Mouse (Mus musculus) Patski (cell line): Measurements from ENCODE around the gene Rras. TPM values are rescaled to one million over a fixed set of nuclear protein-coding genes. Genes with fewer than 3 reads are reported as not detected.
A peak's percentile ranks its signal among the peaks of the same experiment; 100 is the strongest.

Experiments used
- ATAC-seq: fragments of 100-300 bp; one replicate; pipeline ENCODE4 v1.8.0; 2021
- CTCF ChIA-PET: fragments of 350-600 bp; sonication (Branson Sonifier 250); formaldehyde crosslinking; loops from one replicate; lab custom pipeline; 2022; ENCODE audit warnings: inconsistent platforms; lab: Charles Lee
- POLR2A ChIA-PET: fragments of 350-600 bp; sonication (Branson Sonifier 250); formaldehyde crosslinking; loops from one replicate; lab custom pipeline; 2022; ENCODE audit warnings: antibody characterized with exemption, inconsistent platforms; lab: Charles Lee
- DNase-seq: peaks from one replicate; pipeline ENCODE4 v3.0.0-alpha.2; 2011; ENCODE audit warnings: low read depth, low spot score
- H3K27me3 ChIP-seq: fragments of 371-371 bp; one replicate; pipeline ENCODE4 v1.5.1; 2021
- CTCF ChIP-seq: fragments of 100-300 bp; IDR thresholded peaks from one replicate; pipeline ENCODE4 v1.5.1; 2021
- in situ Hi-C: fragments of 300-500 bp; cut with MboI; formaldehyde crosslinking; loops from 3 replicates; pipeline ENCODE4 v1.11.1; 2018; ENCODE audit warnings: low pct_unique_long_range_greater_than_20kb, mixed read lengths
- polyA plus RNA-seq: library from polyadenylated mRNA; unstranded; gene quantifications from one replicate; pipeline ENCODE4 v1.2.3, GENCODE M21; 2021

Gene Rras
- polyA plus RNA-seq, 1 experiment from 2014 or later: 78.9 TPM

DNA sequence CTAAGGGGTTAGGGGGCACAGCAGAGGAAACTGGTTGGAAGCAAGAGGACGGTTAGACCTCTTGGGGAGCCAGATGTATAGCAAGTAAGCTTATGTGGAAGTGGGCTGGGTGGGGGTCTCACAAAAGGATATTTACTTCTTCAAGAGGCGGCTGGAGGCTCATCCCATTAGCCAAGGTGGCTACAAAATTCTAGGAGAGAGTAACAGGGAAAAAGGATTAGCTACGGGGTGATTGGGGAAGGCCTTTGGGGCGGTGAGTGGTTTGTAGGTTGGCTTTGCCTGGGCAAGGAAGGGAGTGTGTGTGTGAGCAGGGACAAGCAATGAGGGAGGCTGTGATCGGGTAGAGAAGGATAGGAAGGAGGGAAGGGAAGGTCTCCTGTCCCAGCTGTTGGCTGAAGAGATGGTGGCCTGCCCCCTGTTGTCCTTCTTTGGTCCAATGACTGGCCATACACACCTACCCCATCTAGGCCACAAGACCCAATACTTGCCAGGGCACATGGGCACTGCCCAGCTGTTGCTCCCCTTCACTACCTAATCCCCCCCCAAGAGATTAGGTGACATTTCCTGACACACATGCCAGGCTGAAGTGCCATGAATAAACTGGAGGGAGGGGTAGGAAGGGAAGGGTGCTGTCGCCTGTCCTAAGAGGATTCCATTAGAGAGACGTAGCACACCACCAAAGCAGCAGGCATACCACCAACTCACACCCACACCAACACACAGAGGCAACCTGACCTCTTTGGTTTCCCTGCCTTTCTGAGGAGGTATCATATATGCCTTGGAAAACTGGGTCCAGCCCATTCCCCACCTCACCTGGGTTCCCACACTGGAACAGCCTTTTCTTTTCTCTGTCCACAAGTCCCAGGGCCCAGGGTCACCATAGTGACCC is 33.6 kb upstream of the Rras start:
- CTCF ChIA-PET: interaction anchor here (1.2 to 1.3 kb wide), 3 partner anchors 11 to 33 kb away, joined by 3 to 4 read pairs (median 3); partner anchors contain the start of gene Rras
- POLR2A ChIA-PET: interaction anchor here (1.1 to 1.8 kb wide), 2 partner anchors 13 to 34 kb away, joined by 5 read pairs; partner anchors contain the start of genes Irf3 and Rras
- in situ Hi-C loops: loop anchor here (5.0 kb wide), 1 partner anchor 83 kb away; no protein-coding TSS in a partner anchor

DNA sequence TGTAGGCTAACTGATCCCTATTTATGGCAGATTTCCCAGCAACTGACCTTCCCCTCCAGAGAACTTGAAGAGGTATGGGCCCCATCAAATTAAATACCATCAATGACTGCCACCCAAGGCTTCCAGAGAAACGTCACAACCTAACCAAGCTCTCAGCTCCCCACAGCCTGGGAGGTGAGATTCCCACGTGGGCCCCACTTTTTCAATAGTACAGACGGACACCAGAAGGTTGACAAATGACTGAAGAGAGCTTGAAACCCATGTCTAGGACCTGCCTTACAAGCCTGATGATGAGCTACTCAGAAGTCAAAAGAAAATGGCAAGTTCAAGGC is 33.0 kb upstream of the Rras start:
- no peak for TF ChIP-seq CTCF
- no peaks in the 10 kb centered on the region for H3K27me3 ChIP-seq
- in situ Hi-C loops: loop anchor here (5.0 kb wide), 1 partner anchor 83 kb away; no protein-coding TSS in a partner anchor
- ChIA-PET CTCF (interaction anchor here (1.0 to 1.3 kb wide), 4 partner anchors 12 to 54 kb away, joined by 3 to 4 read pairs (median 3); partner anchors contain the start of gene Rras), POLR2A (interaction anchor here (0.6 to 1.8 kb wide), 4 partner anchors 12 to 205 kb away, joined by 3 to 5 read pairs (median 4); partner anchors contain the start of genes Irf3 and Rras)
- DNase-seq (no peak), ATAC-seq (no peak)

More for the DNA sequence above, 33.6 kb upstream of the Rras start:
- no peak for ATAC-seq
- no peak for TF ChIP-seq CTCF
- no peaks in the 10 kb centered on the region for H3K27me3 ChIP-seq
- no peak for DNase-seq

DNA sequence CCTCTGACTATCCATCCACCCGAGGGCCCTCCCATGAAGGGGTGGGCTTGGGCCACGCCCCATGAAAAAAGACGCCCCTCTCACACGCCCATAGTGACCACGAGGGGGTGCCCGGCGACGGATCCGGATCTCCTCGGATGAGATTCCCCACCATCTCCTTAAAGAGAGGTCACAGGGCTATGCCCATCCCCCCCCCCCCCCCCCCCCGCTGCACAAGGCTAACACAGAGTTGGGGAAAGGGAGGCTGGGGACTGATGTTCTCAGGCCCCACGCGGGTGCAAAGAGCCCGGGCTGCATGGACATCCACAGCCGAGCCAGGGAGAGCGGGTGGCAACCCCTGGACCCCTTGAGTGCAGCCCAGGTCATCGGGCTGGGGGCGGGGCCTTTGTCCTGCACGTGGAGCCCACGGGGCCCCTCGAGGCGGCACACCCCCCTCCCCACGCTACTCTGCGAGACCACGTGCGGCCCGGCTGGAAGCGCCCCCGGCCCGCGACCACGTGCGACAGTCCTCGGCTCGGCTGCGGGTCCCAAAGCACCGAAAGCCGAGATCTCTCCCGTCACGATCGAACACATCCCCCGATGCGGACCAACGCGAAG is 32.1 kb upstream of the Rras start:
- H3K27me3 ChIP-seq: no peaks in the 10 kb centered on the region
- no peak for ATAC-seq
- TF ChIP-seq CTCF: no peak
- in situ Hi-C loops: no loop called here
- ChIA-PET CTCF (interaction anchor here (1.0 to 1.7 kb wide), 4 partner anchors 18 to 95 kb away, joined by 3 to 4 read pairs (median 3); partner anchors contain the start of gene Rras), POLR2A (interaction anchor here (0.6 to 1.8 kb wide), 5 partner anchors 14 to 204 kb away, joined by 3 to 5 read pairs (median 3); partner anchors contain the start of gene Rras)
- no peak for DNase-seq

DNA sequence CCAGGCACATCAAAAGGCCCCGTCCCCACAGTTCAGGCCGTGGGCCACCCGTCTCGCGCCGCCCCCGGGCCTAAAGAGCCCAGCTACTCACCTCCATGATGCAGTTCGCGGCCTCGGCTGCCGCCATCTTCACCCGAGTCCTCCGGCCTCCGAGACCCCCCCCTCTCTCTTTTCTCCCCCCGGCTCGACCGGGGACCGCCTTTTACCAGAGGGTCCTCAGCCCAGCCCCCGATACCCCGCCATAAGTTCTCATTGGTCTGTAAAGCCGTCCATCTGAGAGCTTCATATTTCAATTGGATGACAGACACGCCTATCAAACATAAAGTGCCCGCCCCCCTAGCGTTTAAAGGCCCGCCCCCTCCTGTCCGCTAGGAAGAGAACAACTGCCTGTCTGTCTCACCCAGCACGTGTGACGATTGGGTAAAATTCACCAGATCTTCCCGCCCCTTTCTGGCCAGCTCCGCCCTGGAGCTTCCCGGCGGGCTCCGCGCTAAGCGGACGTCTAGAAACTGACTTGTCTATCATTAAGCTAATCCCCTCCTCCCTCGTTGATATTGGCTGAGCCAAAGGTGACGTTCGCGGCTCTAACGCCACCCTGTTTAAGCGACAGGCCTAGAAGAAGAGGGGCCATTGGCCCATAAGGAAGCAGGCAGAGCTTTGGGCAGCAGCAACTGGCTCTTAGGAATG is 31.4 kb upstream of the Rras start, which contains the start of gene Prmt1:
TSS of gene Prmt1 (minus strand) at position 377 of the 687 bp plus-strand sequence.
- POLR2A ChIA-PET: interaction anchor here (0.7 to 1.8 kb wide), 4 partner anchors 14 to 733 kb away, joined by 3 to 5 read pairs (median 4); partner anchors contain the start of gene Rras
- in situ Hi-C loops: no loop called here
- H3K27me3 ChIP-seq: no peaks in the 10 kb centered on the region

DNA sequence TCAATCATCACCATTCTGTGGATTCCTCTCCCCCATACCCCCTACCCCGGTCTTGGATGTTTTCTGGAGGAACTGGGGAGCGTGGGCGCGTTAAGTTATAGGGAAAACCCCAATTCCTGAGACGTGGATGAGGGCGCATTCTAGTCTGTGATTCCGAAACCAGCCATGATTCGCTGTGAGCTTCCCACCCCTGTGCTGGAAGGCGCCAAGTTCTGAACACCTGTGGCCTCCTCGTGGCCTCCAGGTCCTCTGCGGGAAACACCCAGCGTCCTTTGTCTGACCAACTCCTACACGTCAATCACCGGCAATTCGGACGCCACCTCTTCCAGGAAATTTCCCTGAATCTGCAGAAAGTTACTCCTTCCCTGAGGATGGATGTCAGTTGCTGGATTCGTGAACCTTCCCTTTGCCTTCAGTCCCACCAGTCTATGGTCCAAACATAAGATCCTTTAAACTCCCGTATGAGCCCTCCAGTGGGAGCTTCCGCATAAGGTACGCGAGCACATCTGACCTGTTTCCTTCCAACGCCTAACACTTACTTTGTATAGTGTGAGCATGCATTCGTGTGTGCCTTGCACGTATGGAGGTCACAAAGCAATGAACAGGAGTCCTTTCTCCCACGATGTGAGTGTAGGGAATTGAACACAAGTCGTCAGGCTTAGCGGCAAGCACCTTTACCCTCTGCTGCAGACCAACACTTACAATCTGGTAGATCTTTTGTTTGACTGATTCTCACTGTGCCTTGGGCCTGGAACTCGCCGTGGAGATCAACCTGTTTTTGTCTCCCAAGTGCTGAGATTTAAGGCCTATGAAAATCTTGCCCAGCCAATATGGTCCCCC is 30.7 kb upstream of the Rras start:
- CTCF ChIA-PET: interaction anchor here (1.7 kb wide), 1 partner anchor 93 kb away, joined by 4 read pairs; no protein-coding TSS in a partner anchor

More for the DNA sequence above, 31.4 kb upstream of the Rras start, which contains the start of gene Prmt1:
- DNase-seq (peak; percentile 99), ATAC-seq (peak; percentile 87)
- CTCF ChIA-PET: interaction anchor here (1.7 kb wide), 1 partner anchor 94 kb away, joined by 4 read pairs; no protein-coding TSS in a partner anchor
- TF ChIP-seq CTCF: no peak

DNA sequence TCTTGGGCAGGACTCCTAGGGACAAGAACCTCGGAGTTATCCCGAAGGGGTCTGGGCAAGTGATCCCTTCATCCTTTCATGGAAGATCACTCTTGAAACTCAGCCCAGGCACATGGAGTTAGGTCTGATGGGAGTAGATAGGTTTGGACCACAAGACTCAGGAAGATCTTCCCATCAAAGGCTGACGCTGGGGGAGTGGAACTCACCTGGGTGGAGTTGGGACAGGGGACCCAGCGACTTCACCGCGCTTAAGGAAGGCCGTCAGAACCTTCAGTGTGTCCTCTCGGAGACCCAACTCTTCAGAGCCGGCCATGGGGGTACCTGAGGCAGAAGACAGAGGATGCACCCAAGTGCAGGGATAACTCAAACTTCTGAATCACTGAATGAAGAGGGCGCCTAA is 21.1 kb upstream of the Rras start:
- ATAC-seq (no peak), DNase-seq (no peak)
- in situ Hi-C loops: no loop called here
- POLR2A ChIA-PET: interaction anchor here (0.8 to 1.8 kb wide), 3 partner anchors 8 to 55 kb away, joined by 3 to 10 read pairs (median 5); no protein-coding TSS in a partner anchor
- H3K27me3 ChIP-seq: no peaks in the 10 kb centered on the region
- no peak for TF ChIP-seq CTCF
- CTCF ChIA-PET: no interaction called here

More for the DNA sequence above, 30.7 kb upstream of the Rras start:
- DNase-seq (no peak), ATAC-seq (no peak)
- no peak for TF ChIP-seq CTCF
- POLR2A ChIA-PET: interaction anchor here (0.6 to 1.2 kb wide), 4 partner anchors 13 to 411 kb away, joined by 3 to 4 read pairs (median 3); no protein-coding TSS in a partner anchor
- in situ Hi-C loops: no loop called here
- no peaks in the 10 kb centered on the region for H3K27me3 ChIP-seq

DNA sequence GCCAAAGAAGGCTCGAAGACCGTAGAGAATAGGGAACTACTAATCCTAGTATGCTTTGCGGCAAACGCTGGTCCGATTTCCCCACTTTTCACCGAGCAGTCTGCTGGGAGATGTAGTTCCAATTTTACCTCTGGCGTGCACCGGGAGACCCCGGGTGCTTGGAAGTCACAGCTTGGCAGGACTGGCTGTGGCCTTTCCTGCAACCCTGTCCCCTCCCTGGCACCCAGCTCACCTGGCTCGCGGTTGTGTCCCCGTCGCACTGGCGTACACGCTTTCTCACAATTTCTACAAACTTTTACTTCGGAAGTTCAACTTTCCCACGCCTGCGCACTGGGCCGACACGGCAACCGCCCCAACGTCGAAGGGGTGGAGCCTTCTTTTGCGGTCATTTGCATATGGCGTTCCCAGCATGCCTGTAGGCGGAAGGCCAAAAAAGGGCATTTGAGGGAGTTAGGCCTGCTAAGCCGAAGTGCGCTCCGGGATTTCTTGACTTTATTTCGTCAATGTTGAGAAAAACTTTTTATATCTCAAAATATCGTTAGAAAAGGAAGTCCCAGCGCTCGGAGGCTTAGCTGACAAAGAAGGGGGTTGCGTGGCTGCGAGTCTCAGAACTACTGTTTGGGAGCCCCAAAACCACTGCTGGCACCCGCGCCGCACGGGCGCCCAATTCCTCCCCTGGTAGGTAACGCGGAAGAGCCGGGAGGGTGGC is 20.4 kb upstream of the Rras start, which contains the start of gene Irf3:
TSS of gene Irf3 (plus strand) at position 418 of the 709 bp plus-strand sequence.
- ATAC-seq (peak; percentile 61), DNase-seq (peak; percentile 90)
- ChIA-PET CTCF (no interaction called here), POLR2A (interaction anchor here (1.1 to 1.8 kb wide), 3 partner anchors 8 to 18 kb away, joined by 5 to 10 read pairs (median 6); partner anchors contain the start of gene Scaf1)
- no peaks in the 10 kb centered on the region for H3K27me3 ChIP-seq
- in situ Hi-C loops: no loop called here
- TF ChIP-seq CTCF: no peak

DNA sequence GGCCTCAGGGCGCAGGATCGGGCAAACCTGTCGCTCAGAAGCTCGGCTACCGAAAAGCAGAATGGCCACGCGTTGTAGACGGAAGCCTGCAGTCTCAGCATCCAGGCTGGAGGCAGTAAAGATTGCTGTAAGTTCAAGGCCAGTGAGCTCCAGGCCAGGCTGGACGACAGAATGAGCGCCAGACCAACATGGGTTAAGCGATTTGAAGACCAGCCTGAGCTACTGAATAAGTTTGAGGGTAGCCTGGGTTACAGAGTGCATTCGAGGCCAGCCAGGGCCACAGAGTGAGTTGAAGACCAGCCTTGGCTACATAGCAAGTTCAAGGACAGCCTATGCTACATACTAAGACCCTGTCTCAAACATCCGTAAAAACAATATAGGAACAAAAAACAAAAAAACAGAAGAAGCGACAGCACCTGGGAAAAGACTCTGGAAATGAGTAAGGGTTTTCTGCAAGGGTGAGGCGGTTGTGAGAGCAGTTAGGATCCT is 19.8 kb upstream of the Rras start:
- no peak for ATAC-seq
- ChIA-PET CTCF (no interaction called here), POLR2A (interaction anchor here (0.6 to 1.8 kb wide), 3 partner anchors 9 to 126 kb away, joined by 4 to 10 read pairs (median 6); partner anchors contain the start of gene Scaf1)
- H3K27me3 ChIP-seq: no peaks in the 10 kb centered on the region
- no peak for DNase-seq
- in situ Hi-C loops: no loop called here
- TF ChIP-seq CTCF: no peak
